Mouse (Mus musculus) erythroblast, adult 5-6 weeks (primary cell): Measurements from ENCODE around the gene Dpp8. TPM values are rescaled to one million over a fixed set of nuclear protein-coding genes. Genes with fewer than 3 reads are reported as not detected.
"Not testable (repeated sequence)": the region's sequence is repeated elsewhere in the genome, so short reads cannot be mapped to it uniquely, and the experiment has no call there.

ENCODE experiments used
- ATAC-seq: replicated peaks from 2 replicates; pipeline ENCODE4 v1.8.0; 2016; ENCODE audit warnings: moderate number of reproducible peaks, mild to moderate bottlenecking, moderate TSS enrichment, inconsistent platforms; ENCODE audit not compliant: poor library complexity, low FRiP score, severe bottlenecking
- total RNA-seq, 2 experiments: library from RNA; stranded (forward) in 1 of 2; stranded (reverse) in 1 of 2; fragments of 150-400 nt in 1 of 2; fragments of 200-764, 138-1000 nt in 1 of 2; gene quantifications; 2 replicates each; pipeline versions ENCODE4 v1.2.3 to v1.2.4; 2015 to 2017; ENCODE audit warnings: low replicate concordance in 2 of 2

Dpp8 gene
- total RNA-seq (2015; ENCODE audit: low replicate concordance) (32.0 and 46.1 TPM in 2 replicates), total RNA-seq (2017; ENCODE audit: low replicate concordance) (62.7 and 69.0 TPM in 2 replicates)

GRCm38 (mm10) chr9:65032269-65033108 lies at the start of gene Dpp8:
Dpp8 (plus strand) TSS chr9:65032414.
- ATAC-seq: peak; percentile 96

- ATAC-seq: peak; percentile 78
These were observed 47.0 kb upstream of the Dpp8 start for GRCm38 (mm10) chr9:64985037-64985794.

DNA sequence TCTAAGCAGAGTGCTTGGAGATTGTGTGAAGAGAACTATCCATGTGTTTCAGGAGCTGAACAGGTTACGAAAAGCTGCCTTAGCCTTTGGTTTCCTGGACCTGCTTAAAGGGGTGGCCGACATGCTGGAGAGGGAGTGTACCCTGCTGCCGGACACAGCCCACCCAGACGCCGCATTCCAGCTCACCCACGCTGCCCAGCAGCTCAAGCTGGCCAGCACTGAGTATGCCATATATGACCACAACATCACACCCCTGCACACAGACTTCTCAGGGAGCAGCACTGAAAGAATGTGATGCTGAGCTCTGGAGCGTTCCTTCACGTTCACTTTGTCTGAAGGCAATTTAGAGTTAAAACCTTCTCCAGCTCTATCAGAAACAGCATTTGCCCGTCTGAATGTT lies 46.4 kb upstream of the Dpp8 start:
- no peak for ATAC-seq

DNA sequence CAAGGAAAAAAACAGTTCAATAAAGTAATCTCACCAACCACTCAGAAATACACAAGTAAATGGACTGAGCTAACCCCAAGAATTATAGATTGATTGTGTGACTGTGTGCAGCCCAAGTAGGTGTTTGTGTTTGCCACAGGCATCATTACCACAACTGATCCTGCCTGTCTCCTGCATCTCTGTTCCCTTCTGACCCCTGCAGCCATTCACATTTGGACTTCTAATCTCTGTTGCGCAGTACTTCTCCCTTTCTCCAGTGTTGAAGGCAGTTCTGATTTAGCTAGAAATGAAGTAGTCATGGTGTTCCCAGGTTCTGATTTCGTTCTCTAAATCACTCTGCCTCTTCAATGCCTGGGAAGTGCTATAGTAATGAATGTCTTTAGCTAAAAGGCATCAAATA lies 44.6 kb upstream of the Dpp8 start:
- no peak for ATAC-seq

DNA sequence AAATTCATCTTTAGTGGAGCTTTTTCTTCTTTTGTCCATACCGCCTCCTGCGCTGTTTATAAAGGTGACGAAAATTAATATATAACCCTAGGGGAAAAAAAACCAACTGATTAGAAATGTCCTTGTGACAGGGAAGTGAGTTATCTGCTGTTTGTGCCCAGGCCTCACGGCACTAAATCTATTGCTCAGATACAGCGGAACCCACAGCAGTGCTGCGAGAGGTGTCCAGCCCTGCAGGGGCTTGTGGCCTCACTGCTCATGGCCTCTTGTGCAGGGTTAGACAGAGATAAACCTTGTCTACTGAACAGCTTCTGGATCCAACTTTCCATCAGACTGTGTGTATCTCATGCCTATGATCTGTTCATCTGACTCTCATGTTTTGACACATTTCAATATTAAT lies 43.8 kb upstream of the Dpp8 start:
- ATAC-seq: no peak

GRCm38 (mm10) chr9:64990291-64990690 lies 41.9 kb upstream of the Dpp8 start:
- no peak for ATAC-seq

- ATAC-seq: not testable (repeated sequence)
These were observed 36.8 kb upstream of the Dpp8 start for GRCm38 (mm10) chr9:64995464-64995863.

DNA sequence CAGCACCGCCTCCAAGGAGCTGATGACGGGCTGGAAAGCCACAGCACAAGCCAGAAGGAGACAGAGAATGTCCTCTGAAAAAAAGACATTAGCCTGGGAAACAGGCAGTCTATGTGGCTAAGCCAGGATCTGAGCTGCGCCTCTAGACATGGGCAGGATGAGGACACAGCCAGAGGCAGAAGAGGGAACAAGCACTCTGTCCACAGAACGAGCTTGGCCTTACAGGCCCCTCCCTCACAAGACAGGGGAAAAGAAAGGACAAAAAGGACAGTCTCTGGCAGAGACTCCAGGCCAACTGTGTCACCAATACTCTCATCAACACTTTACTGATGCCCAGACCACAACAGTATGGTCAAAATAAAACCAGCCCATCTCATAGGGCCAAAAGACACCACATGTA lies 30.7 kb upstream of the Dpp8 start:
- 0 out of 2 replicates have a peak, but pooled peaks have one; percentile 16 for ATAC-seq

GRCm38 (mm10) chr9:65005737-65006136 lies 26.5 kb upstream of the Dpp8 start:
- no peak for ATAC-seq

DNA sequence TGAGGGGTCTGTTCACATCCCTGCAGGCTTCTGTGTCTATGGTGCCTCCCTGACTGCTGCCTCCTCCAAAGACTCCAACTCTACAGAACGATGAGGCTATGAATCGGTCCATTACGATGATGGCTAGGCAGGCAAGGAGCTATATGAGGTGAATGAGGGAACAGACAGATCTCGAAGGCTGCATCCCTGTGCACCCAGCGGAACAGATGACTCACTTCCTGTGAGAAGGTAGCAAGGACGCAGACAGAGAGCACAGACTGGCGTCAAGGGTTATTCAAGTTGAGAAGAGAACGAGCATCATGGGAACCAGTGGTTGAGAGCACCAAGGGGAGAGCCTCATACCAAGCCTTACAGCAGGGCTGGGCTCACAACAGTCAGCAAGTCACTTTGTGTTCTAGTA lies 21.6 kb upstream of the Dpp8 start:
- ATAC-seq: no peak

DNA sequence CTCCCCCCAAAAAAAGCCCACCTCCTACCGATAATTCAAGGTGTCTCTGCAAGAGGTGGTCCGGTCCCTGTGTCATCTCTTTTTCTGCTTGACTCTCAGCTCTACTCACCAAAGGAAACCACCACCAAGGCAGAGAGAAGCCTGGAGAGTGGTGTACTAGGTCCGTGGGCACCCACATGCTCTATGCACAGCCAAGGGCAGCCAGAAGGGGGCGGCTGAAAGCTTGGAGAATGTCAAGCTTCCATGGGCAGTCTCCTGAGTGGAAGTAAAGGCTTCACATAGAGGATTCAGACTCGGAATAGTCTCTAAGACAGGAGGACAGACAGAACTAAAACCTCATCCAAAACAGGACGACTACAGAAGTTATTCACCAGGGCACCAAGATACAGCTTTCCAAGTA lies 20.9 kb upstream of the Dpp8 start:
- no peak for ATAC-seq

DNA sequence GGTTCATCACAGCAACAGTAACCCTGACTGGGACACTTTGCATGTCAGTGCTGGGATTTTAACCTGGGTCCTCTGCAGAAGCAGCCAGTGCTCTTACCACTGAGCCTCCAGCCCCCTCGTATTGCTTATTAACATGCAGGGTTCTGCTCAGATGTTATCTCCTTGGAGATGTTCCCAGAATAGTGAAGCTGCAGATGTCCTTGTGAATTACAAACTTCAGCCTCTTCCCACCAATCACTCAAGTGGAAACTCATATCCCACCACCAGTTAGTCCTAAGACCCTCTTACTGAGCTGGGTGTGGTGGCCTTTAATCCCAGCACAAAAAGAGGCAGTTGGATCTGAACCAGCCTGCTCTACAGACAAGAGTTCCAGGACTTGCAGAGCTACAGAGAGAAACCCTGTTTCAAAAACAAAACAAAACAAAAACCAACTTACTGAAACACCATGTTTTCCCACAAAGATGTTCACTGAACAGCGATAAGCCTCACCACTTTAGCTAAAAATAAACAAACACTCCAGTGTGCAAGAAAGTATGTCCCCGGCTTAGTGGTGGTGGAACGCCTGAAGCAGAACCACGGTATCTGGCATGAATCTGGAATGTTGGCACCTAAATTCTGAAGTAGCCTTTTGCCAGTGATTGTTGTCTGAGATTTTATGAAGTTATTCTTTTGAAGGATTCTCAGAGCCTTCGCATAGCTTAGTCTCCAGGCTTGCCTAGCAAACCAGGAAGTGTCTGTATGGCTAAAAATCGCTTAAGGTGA lies 16.6 kb upstream of the Dpp8 start:
- no peak for ATAC-seq

DNA sequence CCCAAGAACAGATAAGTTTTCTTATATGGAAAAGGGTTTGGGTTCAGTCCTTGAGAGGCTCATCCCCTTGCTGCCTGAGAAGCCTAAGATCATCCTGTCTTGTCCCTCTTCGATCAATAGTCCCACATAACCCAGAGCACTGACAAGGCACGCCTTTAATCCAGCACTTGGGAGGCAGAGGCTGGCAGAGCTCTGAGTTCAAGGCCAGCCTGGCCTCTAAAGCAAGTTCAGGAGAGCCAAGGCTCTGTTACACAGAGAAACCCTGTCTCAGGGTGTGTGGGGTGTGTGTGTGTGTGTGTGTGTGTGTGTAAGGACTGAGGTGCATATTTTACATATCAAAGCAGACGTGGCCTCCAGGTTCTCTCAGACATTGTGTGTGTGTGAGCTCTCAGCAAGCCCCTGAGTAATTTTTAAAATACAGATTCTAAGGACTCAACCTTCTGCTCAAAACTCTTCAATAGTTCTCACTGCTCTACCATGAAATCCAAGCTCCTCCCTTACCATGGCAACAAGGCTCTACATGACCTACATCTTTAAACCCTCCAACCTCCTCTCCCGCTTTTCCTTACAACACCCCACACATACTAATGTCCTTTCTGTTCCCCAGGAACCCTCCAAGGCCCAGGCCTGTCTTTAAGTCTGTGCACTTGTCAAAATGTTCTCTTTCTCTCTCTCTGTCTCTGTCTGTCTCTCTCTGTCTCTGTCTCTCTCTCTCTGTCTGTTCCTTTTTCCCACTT lies 15.8 kb upstream of the Dpp8 start:
- no peak for ATAC-seq

GRCm38 (mm10) chr9:65016978-65017827 lies 15.0 kb upstream of the Dpp8 start:
- no peak for ATAC-seq

DNA sequence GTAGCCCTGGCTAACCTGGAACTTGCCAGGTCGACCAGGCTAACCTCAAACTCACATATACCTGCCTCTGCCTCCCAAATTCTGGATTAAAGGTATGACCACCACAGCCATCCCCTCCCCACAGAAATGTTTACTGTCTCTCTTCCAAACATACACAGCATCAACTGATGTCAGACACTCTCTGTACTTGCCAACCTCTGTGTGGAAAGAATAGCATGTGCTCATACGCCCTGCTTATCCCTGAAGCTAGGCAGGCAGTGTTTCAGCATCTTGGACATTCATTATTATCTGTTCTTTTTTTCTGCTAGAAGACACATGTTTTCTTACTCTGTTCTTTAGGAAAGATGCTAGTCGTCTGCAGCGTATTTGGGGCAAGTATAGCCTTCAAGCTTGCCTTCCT lies 14.3 kb upstream of the Dpp8 start:
- no peak for ATAC-seq

DNA sequence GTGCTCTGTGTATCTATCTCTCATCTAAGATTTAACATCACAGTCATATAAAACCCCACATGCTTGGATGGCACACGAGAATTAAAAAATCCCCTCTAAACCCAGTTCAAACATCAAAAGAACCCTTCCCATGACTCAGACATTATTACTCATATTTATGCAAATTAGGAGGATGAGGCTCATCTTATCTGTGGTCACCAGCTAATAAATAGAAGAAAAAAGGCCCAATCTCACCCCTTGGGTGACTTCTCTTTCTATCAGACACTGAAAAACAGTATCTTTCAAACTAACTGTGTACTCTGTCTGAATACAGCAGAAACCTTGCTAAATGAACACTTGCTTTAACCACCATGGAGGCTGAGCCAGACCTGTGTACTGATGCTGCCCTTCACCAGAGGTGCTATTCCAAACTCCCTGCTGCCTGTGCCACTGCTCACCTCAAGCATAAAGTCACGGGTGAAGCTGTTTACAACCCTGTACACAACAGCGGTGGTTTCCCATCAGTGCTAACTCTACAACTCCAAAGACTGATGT lies 13.6 kb upstream of the Dpp8 start:
- ATAC-seq: 0 out of 2 replicates have a peak, but pooled peaks have one; percentile 22

DNA sequence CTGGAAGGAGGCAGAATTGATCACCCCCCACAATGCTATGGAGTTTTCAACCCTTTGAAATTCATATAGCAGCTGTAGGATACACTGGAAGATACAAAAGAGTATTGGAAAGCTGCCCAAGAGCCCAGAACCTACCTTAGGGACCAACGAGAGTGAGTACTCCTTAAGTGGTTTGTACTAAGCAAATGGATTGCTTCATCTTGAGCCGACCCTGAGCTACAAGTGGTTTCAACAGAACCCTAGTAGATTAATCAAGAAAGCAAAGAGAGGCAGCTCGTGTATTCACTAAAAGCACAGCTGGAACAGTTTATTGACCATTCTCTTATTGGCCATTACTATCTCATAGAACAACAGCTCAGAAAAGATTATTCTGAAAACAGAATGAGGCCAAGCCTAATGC lies 13.1 kb upstream of the Dpp8 start:
- no peak for ATAC-seq

- no peak for ATAC-seq
These were observed 12.1 kb upstream of the Dpp8 start for GRCm38 (mm10) chr9:65020128-65020527.
